Mouse (Mus musculus): ENCODE results near the gene Shc2. TPM values are rescaled to one million over a fixed set of nuclear protein-coding genes. Genes with fewer than 3 reads are reported as not detected.

Gene Shc2
- polyA plus RNA-seq (2015; fragmentation: Nextera tagmentation; extraction: Ambion mirVana): 11.8 and 12.5 TPM in 2 replicates

- Histone ChIP-seq H3K4me2 (replicated peaks) (peak within 1 kb of the TSS; percentile 93), H3K4me3 (replicated peaks) (peak within 1 kb of the TSS; percentile 74), H3K27me3 (peaks cover 14% of the 10 kb centered on the region; the same call in 1 of the 2 replicates), H3K9me3 (replicated peaks) (no peaks in the 10 kb centered on the region), H3K9ac (peak within 1 kb of the TSS; percentile 63), H3K27ac (replicated peaks) (peak within 1 kb of the TSS; percentile 51), H3K36me3 (no peaks in the 10 kb centered on the region), H3K4me1 (peaks cover 31% of the 10 kb centered on the region)
- ATAC-seq (ENCODE audit: insufficient number of reproducible peaks, low FRiP score, low TSS enrichment, low read depth): peak; percentile 72
- WGBS: under 1% methylated on average over 101 of the region's 116 CpGs
Measured at GRCm38 (mm10) chr10:79637128-79638110, at the start of gene Shc2. Shc2 (minus strand) TSS chr10:79637918.

- no peaks in the 10 kb centered on the region for H3K27me3 ChIP-seq
- H3K4me3 ChIP-seq (replicated peaks): no peak overlapping the region
- peaks cover 54% of the 10 kb centered on the region for H3K36me3 ChIP-seq
- peaks cover 16% of the 10 kb centered on the region for H3K4me1 ChIP-seq
- H3K4me2 ChIP-seq (replicated peaks): no peak overlapping the region
- H3K9ac ChIP-seq: no peak overlapping the region
- WGBS: 95% methylated on average over 6 of the region's 6 CpGs
- H3K27ac ChIP-seq (replicated peaks): no peak overlapping the region
- ATAC-seq (ENCODE audit: insufficient number of reproducible peaks, low FRiP score, low TSS enrichment, low read depth): no peak
- H3K9me3 ChIP-seq (replicated peaks): no peaks in the 10 kb centered on the region
Measured at GRCm38 (mm10) chr10:79687513-79687912, 49.8 kb upstream of the Shc2 start.

GRCm38 (mm10) chr10:79686691-79687090 is 49.0 kb upstream of the Shc2 start:
- H3K27ac ChIP-seq (replicated peaks): no peak overlapping the region
- H3K4me2 ChIP-seq (replicated peaks): no peak overlapping the region
- H3K9me3 ChIP-seq (replicated peaks): no peaks in the 10 kb centered on the region
- no peaks in the 10 kb centered on the region for H3K27me3 ChIP-seq
- peaks cover 54% of the 10 kb centered on the region for H3K36me3 ChIP-seq
- no peak overlapping the region for H3K9ac ChIP-seq
- peaks cover 16% of the 10 kb centered on the region for H3K4me1 ChIP-seq
- no peak for ATAC-seq (ENCODE audit: insufficient number of reproducible peaks, low FRiP score, low TSS enrichment, low read depth)
- WGBS: 86% methylated on average over 1 of the region's 1 CpGs
- no peak overlapping the region for H3K4me3 ChIP-seq (replicated peaks)

- no peak overlapping the region for H3K27ac ChIP-seq (replicated peaks)
- no peak for ATAC-seq (ENCODE audit: insufficient number of reproducible peaks, low FRiP score, low TSS enrichment, low read depth)
- 85% methylated on average over 2 of the region's 2 CpGs for WGBS
Measured at GRCm38 (mm10) chr10:79686219-79686618, 48.5 kb upstream of the Shc2 start.

GRCm38 (mm10) chr10:79684770-79685600 is 47.3 kb upstream of the Shc2 start:
- H3K9me3 ChIP-seq (replicated peaks): no peaks in the 10 kb centered on the region
- no peak for ATAC-seq (ENCODE audit: insufficient number of reproducible peaks, low FRiP score, low TSS enrichment, low read depth)
- H3K4me1 ChIP-seq: peaks cover 21% of the 10 kb centered on the region
- H3K9ac ChIP-seq: no peak overlapping the region
- H3K4me2 ChIP-seq (replicated peaks): no peak overlapping the region
- no peak overlapping the region for H3K4me3 ChIP-seq (replicated peaks)
- no peaks in the 10 kb centered on the region for H3K27me3 ChIP-seq
- WGBS: 91% methylated on average over 25 of the region's 25 CpGs
- no peak overlapping the region for H3K27ac ChIP-seq (replicated peaks)
- H3K36me3 ChIP-seq: peaks cover 54% of the 10 kb centered on the region

More at GRCm38 (mm10) chr10:79686219-79686618, 48.5 kb upstream of the Shc2 start:
- Histone ChIP-seq H3K36me3 (peaks cover 54% of the 10 kb centered on the region), H3K4me2 (replicated peaks) (no peak overlapping the region), H3K9ac (no peak overlapping the region), H3K9me3 (replicated peaks) (no peaks in the 10 kb centered on the region), H3K4me3 (replicated peaks) (no peak overlapping the region), H3K4me1 (peaks cover 17% of the 10 kb centered on the region), H3K27me3 (no peaks in the 10 kb centered on the region)

GRCm38 (mm10) chr10:79683726-79684640 is 46.3 kb upstream of the Shc2 start:
- 0 out of 2 replicates have a peak overlapping the region, but pooled peaks have one; percentile 78 for H3K27ac ChIP-seq (replicated peaks)
- no peaks in the 10 kb centered on the region for H3K27me3 ChIP-seq
- H3K36me3 ChIP-seq: peaks cover 49% of the 10 kb centered on the region
- peak overlapping the region; percentile 88 for H3K4me2 ChIP-seq (replicated peaks)
- H3K4me3 ChIP-seq (replicated peaks): peak overlapping the region; percentile 83
- peak overlapping the region; percentile 77 for H3K9ac ChIP-seq
- peaks cover 21% of the 10 kb centered on the region for H3K4me1 ChIP-seq
- 82% methylated on average over 6 of the region's 6 CpGs for WGBS
- no peak for ATAC-seq (ENCODE audit: insufficient number of reproducible peaks, low FRiP score, low TSS enrichment, low read depth)
- no peaks in the 10 kb centered on the region for H3K9me3 ChIP-seq (replicated peaks)

GRCm38 (mm10) chr10:79682916-79683582 is 45.3 kb upstream of the Shc2 start:
- H3K36me3 ChIP-seq: peaks cover 40% of the 10 kb centered on the region
- peaks cover 21% of the 10 kb centered on the region for H3K4me1 ChIP-seq
- ATAC-seq (ENCODE audit: insufficient number of reproducible peaks, low FRiP score, low TSS enrichment, low read depth): no peak
- H3K4me2 ChIP-seq (replicated peaks): peak overlapping the region; percentile 88
- H3K27ac ChIP-seq (replicated peaks): peak overlapping the region; percentile 78
- no peaks in the 10 kb centered on the region for H3K27me3 ChIP-seq
- peak overlapping the region; percentile 83 for H3K4me3 ChIP-seq (replicated peaks)
- H3K9me3 ChIP-seq (replicated peaks): no peaks in the 10 kb centered on the region
- WGBS: 4% methylated on average over 10 of the region's 10 CpGs
- H3K9ac ChIP-seq: peak overlapping the region; percentile 77

- peak overlapping the region; percentile 88 for H3K4me2 ChIP-seq (replicated peaks)
- H3K4me3 ChIP-seq (replicated peaks): peak overlapping the region; percentile 83
- H3K9ac ChIP-seq: peak overlapping the region; percentile 77
- H3K27ac ChIP-seq (replicated peaks): peak overlapping the region; percentile 78
- H3K36me3 ChIP-seq: peaks cover 35% of the 10 kb centered on the region
- no peak for ATAC-seq (ENCODE audit: insufficient number of reproducible peaks, low FRiP score, low TSS enrichment, low read depth)
- no peaks in the 10 kb centered on the region for H3K9me3 ChIP-seq (replicated peaks)
- 0% methylated on average over 10 of the region's 10 CpGs for WGBS
- no peaks in the 10 kb centered on the region for H3K27me3 ChIP-seq
- peaks cover 21% of the 10 kb centered on the region for H3K4me1 ChIP-seq
Measured at GRCm38 (mm10) chr10:79682551-79682915, 44.8 kb upstream of the Shc2 start.

GRCm38 (mm10) chr10:79681591-79682245 is 44.0 kb upstream of the Shc2 start, which contains the start of gene Cdc34:
Cdc34 (plus strand) TSS chr10:79682195.
- Histone ChIP-seq H3K9ac (peak within 1 kb of the TSS; percentile 77), H3K4me2 (replicated peaks) (peak within 1 kb of the TSS; percentile 88), H3K4me3 (replicated peaks) (peak within 1 kb of the TSS; percentile 83), H3K36me3 (peaks cover 31% of the 10 kb centered on the region), H3K27me3 (no peaks in the 10 kb centered on the region), H3K27ac (replicated peaks) (peak within 1 kb of the TSS; percentile 90), H3K4me1 (peaks cover 21% of the 10 kb centered on the region), H3K9me3 (replicated peaks) (no peaks in the 10 kb centered on the region)
- WGBS: under 1% methylated on average over 84 of the region's 84 CpGs
- peak; percentile 96 for ATAC-seq (ENCODE audit: insufficient number of reproducible peaks, low FRiP score, low TSS enrichment, low read depth)

All from embryonic facial prominence, embryonic 15.5 days (tissue).